Mouse (Mus musculus): ENCODE data around the gene Tspan33. TPM values are rescaled to one million over a fixed set of nuclear protein-coding genes. Genes with fewer than 3 reads are reported as not detected.

Gene Tspan33
- polyA plus RNA-seq, 1 experiment from 2014 or later: 1.0 TPM

DNA sequence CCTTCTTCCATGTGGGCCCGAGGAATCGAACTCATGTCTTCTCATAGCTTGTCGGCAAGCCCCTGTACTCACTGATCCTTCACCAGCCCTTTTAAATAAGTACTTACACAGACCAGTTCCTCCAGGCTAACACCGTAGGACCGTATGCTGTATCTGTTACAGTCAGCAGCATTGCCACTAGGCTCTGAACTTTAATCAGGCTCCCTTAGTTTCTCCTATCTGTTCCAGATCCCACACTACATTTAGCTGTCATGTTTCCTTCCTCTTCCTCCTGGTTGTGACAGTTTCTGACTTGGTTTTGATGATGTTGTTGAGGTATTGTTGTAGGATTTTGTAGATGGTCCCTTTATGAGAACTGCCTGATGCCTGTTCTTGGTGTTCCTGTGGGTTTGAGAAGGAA, 10.1 kb downstream of the Tspan33 start:
- no peak for ATAC-seq
- WGBS: 85% methylated on average over 5 of the region's 5 CpGs
- H3K4me2 ChIP-seq (replicated peaks; ENCODE audit: low read depth): no peak overlapping the region

GRCm38 (mm10) chr6:29707902-29708301, 13.9 kb downstream of the Tspan33 start:
- Histone ChIP-seq H3K36me3 (ENCODE audit: control insufficient read depth, insufficient read depth) (no peaks in the 10 kb centered on the region), H3K9me3 (ENCODE audit: control insufficient read depth) (no peaks in the 10 kb centered on the region), H3K4me2 (replicated peaks; ENCODE audit: low read depth) (no peak overlapping the region), H3K9ac (ENCODE audit: low read depth, low read length) (no peak overlapping the region), H3K27ac (ENCODE audit: low read depth, low read length) (no peak overlapping the region), H3K4me3 (ENCODE audit: low read depth, low read length) (no peak overlapping the region), H3K4me1 (replicated peaks; ENCODE audit: control insufficient read depth, insufficient read depth, low read length) (no peaks in the 10 kb centered on the region), H3K27me3 (replicated peaks; ENCODE audit: control insufficient read depth, insufficient read depth, low read length) (no peaks in the 10 kb centered on the region)
- no peak for ATAC-seq
- no peak for TF ChIP-seq CTCF (IDR thresholded peaks at IDR 0.05; ENCODE audit: low read depth)
- 46% methylated on average over 2 of the region's 2 CpGs for WGBS

More for the DNA sequence above, 10.1 kb downstream of the Tspan33 start:
- TF ChIP-seq CTCF (IDR thresholded peaks at IDR 0.05; ENCODE audit: low read depth): no peak
- H3K36me3 ChIP-seq (ENCODE audit: control insufficient read depth, insufficient read depth): no peaks in the 10 kb centered on the region
- no peaks in the 10 kb centered on the region for H3K9me3 ChIP-seq (ENCODE audit: control insufficient read depth)
- H3K9ac ChIP-seq (ENCODE audit: low read depth, low read length): no peak overlapping the region
- H3K4me1 ChIP-seq (replicated peaks; ENCODE audit: control insufficient read depth, insufficient read depth, low read length): no peaks in the 10 kb centered on the region
- no peak overlapping the region for H3K27ac ChIP-seq (ENCODE audit: low read depth, low read length)
- no peak overlapping the region for H3K4me3 ChIP-seq (ENCODE audit: low read depth, low read length)
- no peaks in the 10 kb centered on the region for H3K27me3 ChIP-seq (replicated peaks; ENCODE audit: control insufficient read depth, insufficient read depth, low read length)

DNA sequence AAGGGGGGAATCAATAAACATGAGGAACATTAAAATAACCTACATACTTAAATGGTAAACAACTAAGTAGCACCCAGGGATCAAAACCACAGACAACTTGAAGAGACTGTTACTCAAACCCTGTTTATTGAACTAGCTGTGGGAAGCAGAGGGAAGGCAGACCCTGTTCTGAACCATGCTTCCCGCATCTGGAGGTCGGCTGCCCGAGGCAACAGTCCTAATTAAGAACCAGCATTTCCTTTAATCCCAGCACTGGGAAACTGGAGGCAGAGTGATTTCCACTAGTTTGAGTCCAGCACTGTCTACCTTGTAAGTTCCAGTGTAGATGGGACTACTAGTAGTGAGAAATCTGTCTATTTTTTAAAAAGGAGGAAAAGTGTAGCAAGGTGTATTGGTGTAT, 17.3 kb downstream of the Tspan33 start:
- Histone ChIP-seq H3K27me3 (replicated peaks; ENCODE audit: control insufficient read depth, insufficient read depth, low read length) (no peaks in the 10 kb centered on the region), H3K4me2 (replicated peaks; ENCODE audit: low read depth) (no peak overlapping the region), H3K9me3 (ENCODE audit: control insufficient read depth) (no peaks in the 10 kb centered on the region), H3K9ac (ENCODE audit: low read depth, low read length) (no peak overlapping the region), H3K36me3 (ENCODE audit: control insufficient read depth, insufficient read depth) (no peaks in the 10 kb centered on the region), H3K27ac (ENCODE audit: low read depth, low read length) (no peak overlapping the region), H3K4me1 (replicated peaks; ENCODE audit: control insufficient read depth, insufficient read depth, low read length) (no peaks in the 10 kb centered on the region), H3K4me3 (ENCODE audit: low read depth, low read length) (no peak overlapping the region)
- no peak for TF ChIP-seq CTCF (IDR thresholded peaks at IDR 0.05; ENCODE audit: low read depth)
- 76% methylated on average over 3 of the region's 3 CpGs for WGBS
- no peak for ATAC-seq

DNA sequence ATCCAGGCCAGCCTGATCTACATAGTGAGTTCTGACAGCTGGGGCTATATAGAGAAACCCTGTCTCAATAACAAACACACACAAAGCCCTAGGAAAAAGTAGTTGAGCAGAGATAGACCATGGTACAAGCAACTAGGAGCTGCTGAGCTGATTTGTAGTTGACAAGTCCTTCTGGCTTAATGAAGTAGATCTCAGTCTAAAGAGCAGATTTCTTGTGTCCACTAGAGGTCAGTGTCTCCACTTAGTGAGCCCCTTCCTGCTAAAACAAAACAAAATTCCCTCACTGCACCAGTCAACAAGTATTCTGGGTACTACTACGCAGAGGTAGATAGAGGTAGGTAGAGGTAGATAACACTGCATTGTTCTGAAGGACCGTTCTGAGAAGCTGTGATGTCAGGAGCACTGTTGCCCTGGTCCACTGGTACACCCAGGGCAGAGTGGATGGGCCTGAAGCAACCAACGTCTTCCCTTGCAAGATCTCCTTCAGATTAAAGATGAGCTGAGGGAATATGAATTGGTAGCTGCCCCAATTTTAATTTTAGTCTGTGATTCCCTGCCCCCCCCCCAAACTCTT, 18.1 kb downstream of the Tspan33 start:
- Histone ChIP-seq H3K9me3 (ENCODE audit: control insufficient read depth) (no peaks in the 10 kb centered on the region), H3K4me2 (replicated peaks; ENCODE audit: low read depth) (no peak overlapping the region), H3K27ac (ENCODE audit: low read depth, low read length) (no peak overlapping the region), H3K27me3 (replicated peaks; ENCODE audit: control insufficient read depth, insufficient read depth, low read length) (no peaks in the 10 kb centered on the region), H3K9ac (ENCODE audit: low read depth, low read length) (no peak overlapping the region), H3K4me3 (ENCODE audit: low read depth, low read length) (no peak overlapping the region), H3K36me3 (ENCODE audit: control insufficient read depth, insufficient read depth) (no peaks in the 10 kb centered on the region), H3K4me1 (replicated peaks; ENCODE audit: control insufficient read depth, insufficient read depth, low read length) (no peaks in the 10 kb centered on the region)
- no peak for ATAC-seq
- 34% methylated on average over 3 of the region's 3 CpGs for WGBS
- TF ChIP-seq CTCF (IDR thresholded peaks at IDR 0.05; ENCODE audit: low read depth): peak; percentile 93

DNA sequence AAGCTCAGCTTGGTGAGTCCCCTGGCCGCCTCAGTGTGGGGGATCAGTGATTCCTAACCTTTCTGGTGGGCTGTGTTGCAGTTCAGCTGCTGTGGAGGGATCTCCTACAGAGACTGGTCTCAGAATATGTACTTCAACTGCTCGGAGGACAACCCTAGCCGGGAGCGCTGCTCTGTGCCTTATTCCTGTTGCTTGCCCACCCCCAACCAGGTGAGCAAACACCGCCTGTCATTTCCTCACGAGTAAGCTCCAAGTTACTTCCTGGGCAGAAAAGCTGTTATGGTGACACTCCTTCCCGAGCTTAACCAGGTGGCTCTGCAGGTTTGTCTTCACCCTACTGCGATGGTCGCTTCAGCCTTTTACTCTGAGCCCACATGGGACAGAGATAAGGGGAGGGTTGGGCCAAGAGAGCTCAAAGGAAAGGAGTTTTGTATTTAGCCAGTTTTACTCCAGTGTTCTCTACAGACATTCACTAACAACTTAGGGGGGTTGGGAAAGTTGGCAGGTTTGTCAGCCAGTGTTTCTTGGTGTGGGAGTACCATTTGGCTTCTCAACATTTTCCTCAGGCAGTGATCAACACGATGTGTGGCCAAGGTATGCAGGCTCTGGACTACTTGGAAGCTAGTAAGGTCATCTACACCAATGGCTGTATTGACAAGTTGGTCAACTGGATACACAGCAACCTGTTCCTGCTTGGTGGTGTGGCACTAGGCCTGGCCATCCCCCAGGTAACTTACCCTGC, 22.8 kb downstream of the Tspan33 start:
- Histone ChIP-seq H3K27me3 (replicated peaks; ENCODE audit: control insufficient read depth, insufficient read depth, low read length) (no peaks in the 10 kb centered on the region), H3K4me1 (replicated peaks; ENCODE audit: control insufficient read depth, insufficient read depth, low read length) (0 out of 2 replicates have a peak, but pooled peaks cover 4% of the 10 kb centered on the region), H3K36me3 (ENCODE audit: control insufficient read depth, insufficient read depth) (no peaks in the 10 kb centered on the region), H3K4me2 (replicated peaks; ENCODE audit: low read depth) (peak overlapping the region; percentile 9), H3K4me3 (ENCODE audit: low read depth, low read length) (no peak overlapping the region), H3K27ac (ENCODE audit: low read depth, low read length) (no peak overlapping the region), H3K9ac (ENCODE audit: low read depth, low read length) (no peak overlapping the region), H3K9me3 (ENCODE audit: control insufficient read depth) (no peaks in the 10 kb centered on the region)
- peak; percentile 41 for ATAC-seq
- no peak for TF ChIP-seq CTCF (IDR thresholded peaks at IDR 0.05; ENCODE audit: low read depth)
- 38% methylated on average over 10 of the region's 10 CpGs for WGBS

- H3K4me2 ChIP-seq (replicated peaks; ENCODE audit: low read depth): no peak overlapping the region
Measured at GRCm38 (mm10) chr6:29717541-29717940, 23.5 kb downstream of the Tspan33 start.

More at GRCm38 (mm10) chr6:29717541-29717940, 23.5 kb downstream of the Tspan33 start:
- TF ChIP-seq CTCF (IDR thresholded peaks at IDR 0.05; ENCODE audit: low read depth): no peak
- Histone ChIP-seq H3K4me3 (ENCODE audit: low read depth, low read length) (no peak overlapping the region), H3K4me1 (replicated peaks; ENCODE audit: control insufficient read depth, insufficient read depth, low read length) (0 out of 2 replicates have a peak, but pooled peaks cover 4% of the 10 kb centered on the region), H3K27me3 (replicated peaks; ENCODE audit: control insufficient read depth, insufficient read depth, low read length) (no peaks in the 10 kb centered on the region), H3K9me3 (ENCODE audit: control insufficient read depth) (no peaks in the 10 kb centered on the region), H3K9ac (ENCODE audit: low read depth, low read length) (no peak overlapping the region), H3K36me3 (ENCODE audit: control insufficient read depth, insufficient read depth) (no peaks in the 10 kb centered on the region), H3K27ac (ENCODE audit: low read depth, low read length) (no peak overlapping the region)
- ATAC-seq: no peak
- WGBS: 71% methylated on average over 10 of the region's 10 CpGs
